Mouse (Mus musculus) neural tube, embryonic 12.5 days (tissue): ENCODE results near the gene Nsf. TPM values are rescaled to one million over a fixed set of nuclear protein-coding genes. Genes with fewer than 3 reads are reported as not detected.

Source experiments
- ATAC-seq: fragments of 200-750 bp; cut with Nextera tagmentation; 2 replicates; pipeline ENCODE4 v1.8.0; 2017; ENCODE audit warnings: low read depth, mild to moderate bottlenecking, moderate TSS enrichment, moderate library complexity; ENCODE audit not compliant: low FRiP score
- H3K27ac ChIP-seq: fragments of 300-500 bp; sonication (generic); 2 replicates; pipeline ENCODE4 v1.5.1; 2016
- H3K27me3 ChIP-seq: fragments of 300-500 bp; sonication (generic); replicated peaks from 2 replicates; pipeline ENCODE4 v1.6.1; 2016; ENCODE audit warnings: mild to moderate bottlenecking
- H3K36me3 ChIP-seq: fragments of 300-500 bp; sonication (generic); 2 replicates; pipeline ENCODE4 v1.6.1; 2016; ENCODE audit warnings: mild to moderate bottlenecking
- H3K4me1 ChIP-seq: fragments of 300-500 bp; sonication (generic); 2 replicates; pipeline ENCODE4 v1.6.1; 2016
- H3K4me2 ChIP-seq: fragments of 300-500 bp; sonication (generic); replicated peaks from 2 replicates; pipeline ENCODE4 v1.6.1; 2016; ENCODE audit warnings: mild to moderate bottlenecking
- H3K4me3 ChIP-seq: fragments of 300-500 bp; sonication (generic); 2 replicates; pipeline ENCODE4 v1.5.1; 2016
- H3K9ac ChIP-seq: fragments of 300-500 bp; sonication (generic); 2 replicates; pipeline ENCODE4 v1.6.1; 2016; ENCODE audit warnings: mild to moderate bottlenecking
- H3K9me3 ChIP-seq: fragments of 300-500 bp; sonication (generic); 2 replicates; pipeline ENCODE4 v1.6.1; 2016; ENCODE audit warnings: mild to moderate bottlenecking
- WGBS: fragments of 180-500 bp; shearing (Covaris S2); methylation state at CpG from one replicate; pipeline ENCODE4 v1.1.7; 2016; 5-methylcytosine and 5-hydroxymethylcytosine counted together
- polyA plus RNA-seq: library from polyadenylated mRNA; unstranded; fragments of >200 nt; fragmentation: Nextera tagmentation; extraction: Ambion mirVana; gene quantifications from 2 replicates; pipeline ENCODE4 v1.2.1, GENCODE M21; 2016

The Nsf gene
- polyA plus RNA-seq, 1 experiment from 2014 or later, result 89.7 TPM

DNA sequence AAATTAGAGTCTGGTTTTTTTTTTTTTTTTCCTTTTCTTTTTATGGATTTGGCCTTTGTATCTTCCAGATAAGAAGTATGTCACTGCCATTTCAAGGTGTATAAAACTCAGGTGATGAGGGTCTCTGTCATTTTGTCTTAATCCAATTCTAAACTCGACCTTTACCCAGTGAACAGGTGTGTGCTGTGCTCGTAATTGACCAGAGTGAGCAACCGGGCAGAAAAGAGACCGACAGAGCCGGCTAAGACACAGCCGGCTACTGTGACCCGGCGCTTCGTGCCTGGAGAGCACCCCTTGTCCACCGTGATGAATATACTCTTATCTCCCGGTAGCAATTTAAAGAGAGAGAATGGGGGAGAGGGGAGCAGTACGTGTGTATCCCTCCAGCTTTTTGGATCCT lies 44.5 kb downstream of the Nsf start:
- Histone ChIP-seq H3K4me1 (no peaks in the 10 kb centered on the region), H3K4me3 (no peak overlapping the region), H3K27ac (no peak overlapping the region), H3K9me3 (no peaks in the 10 kb centered on the region), H3K9ac (no peak overlapping the region), H3K36me3 (peaks cover 19% of the 10 kb centered on the region), H3K27me3 (no peaks in the 10 kb centered on the region), H3K4me2 (no peak overlapping the region)
- no peak for ATAC-seq
- WGBS, result 83% methylated on average over 12 of the region's 12 CpGs

DNA sequence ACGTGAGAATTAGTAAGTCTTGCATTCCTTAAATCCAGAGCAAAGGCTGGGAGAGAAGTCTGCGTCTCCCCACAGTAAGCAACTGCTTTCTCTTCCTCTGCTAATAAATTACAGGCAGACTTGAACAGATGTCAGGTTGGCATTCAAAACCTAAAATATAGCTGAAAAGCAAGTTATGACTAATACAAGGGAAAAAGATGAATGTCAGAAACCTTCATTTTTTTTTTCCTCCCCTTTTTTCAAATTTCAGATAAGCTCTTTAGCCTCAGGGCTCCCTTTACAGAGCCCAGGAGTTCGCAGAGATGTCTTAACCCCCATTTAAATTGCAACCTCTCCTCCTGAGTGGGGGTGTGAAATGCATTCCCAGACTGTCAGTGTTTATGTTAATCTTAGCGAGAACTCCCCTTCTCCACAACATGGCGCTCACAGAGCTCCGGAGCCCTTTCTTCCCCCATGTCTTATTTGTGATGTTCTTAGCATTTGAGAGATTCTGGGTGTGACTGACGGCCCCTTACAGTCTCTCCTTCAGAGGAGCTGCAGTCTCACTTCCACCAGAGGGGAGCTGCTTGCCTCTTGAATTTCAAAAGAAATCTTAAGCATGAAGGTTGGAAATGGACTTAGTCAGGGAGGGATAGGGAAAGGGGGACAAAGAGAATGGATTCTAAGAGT lies 47.7 kb downstream of the Nsf start:
- Histone ChIP-seq H3K4me1 (no peaks in the 10 kb centered on the region), H3K4me2 (no peak overlapping the region), H3K27ac (no peak overlapping the region), H3K9ac (no peak overlapping the region), H3K36me3 (peaks cover 2% of the 10 kb centered on the region; the same call in 1 of the 2 replicates), H3K27me3 (no peaks in the 10 kb centered on the region), H3K9me3 (no peaks in the 10 kb centered on the region), H3K4me3 (no peak overlapping the region)
- ATAC-seq, result no peak
- 39% methylated on average over 7 of the region's 7 CpGs for WGBS

DNA sequence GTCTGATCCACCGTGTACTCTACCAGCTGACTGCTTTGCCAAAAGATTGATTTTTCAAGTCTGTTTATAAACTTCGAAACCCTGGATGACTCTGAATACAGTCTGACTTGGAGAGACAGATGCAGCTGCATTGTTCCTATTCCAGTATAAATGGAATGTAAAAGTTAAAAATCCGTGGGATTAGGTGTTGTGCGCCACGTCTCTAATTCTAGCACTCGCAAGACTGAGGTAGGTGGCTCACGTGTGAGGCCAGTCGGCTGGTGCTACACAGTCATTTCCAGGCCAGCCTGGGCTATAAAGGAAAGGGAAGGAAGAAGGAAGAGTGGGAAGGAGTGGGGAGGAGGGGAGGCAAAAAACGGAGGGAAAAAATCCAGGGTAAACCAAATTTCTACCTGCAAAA lies 48.4 kb downstream of the Nsf start:
- Histone ChIP-seq H3K4me3 (no peak overlapping the region), H3K9ac (no peak overlapping the region), H3K4me2 (no peak overlapping the region), H3K27me3 (no peaks in the 10 kb centered on the region), H3K27ac (no peak overlapping the region), H3K9me3 (no peaks in the 10 kb centered on the region), H3K4me1 (peaks cover 3% of the 10 kb centered on the region; the same call in 1 of the 2 replicates), H3K36me3 (peaks cover 2% of the 10 kb centered on the region; the same call in 1 of the 2 replicates)
- no peak for ATAC-seq
- 80% methylated on average over 9 of the region's 9 CpGs for WGBS

DNA sequence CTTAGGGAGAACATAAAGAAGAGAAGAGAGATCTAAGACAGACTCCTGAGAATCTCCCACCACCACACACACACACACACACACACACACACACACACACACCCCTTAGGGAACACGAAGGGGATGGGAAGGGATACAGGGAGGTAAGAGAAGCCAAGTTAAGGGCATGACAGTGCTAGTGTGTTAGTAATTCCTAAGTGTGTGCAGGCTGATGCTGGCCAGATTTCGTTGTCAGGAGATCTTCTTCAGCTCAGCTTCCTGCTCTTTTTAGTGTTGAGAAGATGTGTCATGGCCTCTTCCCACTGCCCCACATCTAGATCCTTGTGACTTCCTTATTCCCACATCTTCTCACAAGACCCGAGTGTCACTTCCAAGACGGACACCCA lies 52.3 kb downstream of the Nsf start:
- Histone ChIP-seq H3K9me3 (no peaks in the 10 kb centered on the region), H3K4me1 (peaks cover 3% of the 10 kb centered on the region; the same call in 1 of the 2 replicates), H3K36me3 (no peaks in the 10 kb centered on the region), H3K9ac (no peak overlapping the region), H3K27me3 (no peaks in the 10 kb centered on the region), H3K4me3 (no peak overlapping the region), H3K4me2 (no peak overlapping the region), H3K27ac (no peak overlapping the region)
- ATAC-seq, result no peak
- WGBS, result 88% methylated on average over 4 of the region's 4 CpGs

DNA sequence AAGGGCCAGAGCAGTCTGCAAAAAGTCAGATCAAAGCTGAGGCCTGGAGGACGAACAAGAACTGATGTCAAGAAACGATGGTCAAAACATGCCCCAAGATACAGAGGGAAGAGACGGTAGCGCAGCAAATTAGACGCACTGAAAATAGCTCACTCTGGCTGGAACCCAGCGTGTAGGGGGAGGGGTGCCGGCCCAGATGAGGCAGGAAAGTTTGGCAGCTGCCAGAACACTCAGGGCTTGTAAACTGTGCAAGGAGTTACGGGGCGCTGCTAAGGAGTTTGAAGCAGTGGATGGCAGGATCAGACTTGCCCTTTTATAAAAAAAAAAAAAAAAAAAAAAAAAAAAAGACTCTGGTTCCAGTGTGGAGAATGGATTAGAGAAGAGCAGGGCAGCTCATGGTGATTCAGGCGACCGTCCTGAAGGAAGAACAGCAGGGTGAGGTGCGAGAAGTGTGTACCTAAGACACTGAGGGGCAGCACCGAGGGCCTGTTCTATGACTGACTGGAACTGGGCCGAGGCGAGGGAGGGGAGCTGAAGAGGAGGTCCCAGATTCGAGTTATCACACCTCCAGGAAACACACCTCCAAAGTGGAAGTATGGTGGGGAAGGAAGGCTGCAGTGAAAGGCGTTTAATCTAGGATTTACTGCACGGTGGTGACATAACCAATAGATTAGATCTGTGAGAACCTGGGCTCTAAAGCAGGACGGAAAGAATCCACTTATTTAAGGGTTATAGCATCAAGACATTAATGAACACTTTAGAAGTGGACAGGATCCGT lies 52.9 kb downstream of the Nsf start:
- Histone ChIP-seq H3K4me3 (no peak overlapping the region), H3K4me1 (peaks cover 3% of the 10 kb centered on the region; the same call in 1 of the 2 replicates), H3K4me2 (no peak overlapping the region), H3K27me3 (no peaks in the 10 kb centered on the region), H3K36me3 (no peaks in the 10 kb centered on the region), H3K9ac (no peak overlapping the region), H3K9me3 (no peaks in the 10 kb centered on the region), H3K27ac (no peak overlapping the region)
- WGBS, result 60% methylated on average over 20 of the region's 20 CpGs
- no peak for ATAC-seq

DNA sequence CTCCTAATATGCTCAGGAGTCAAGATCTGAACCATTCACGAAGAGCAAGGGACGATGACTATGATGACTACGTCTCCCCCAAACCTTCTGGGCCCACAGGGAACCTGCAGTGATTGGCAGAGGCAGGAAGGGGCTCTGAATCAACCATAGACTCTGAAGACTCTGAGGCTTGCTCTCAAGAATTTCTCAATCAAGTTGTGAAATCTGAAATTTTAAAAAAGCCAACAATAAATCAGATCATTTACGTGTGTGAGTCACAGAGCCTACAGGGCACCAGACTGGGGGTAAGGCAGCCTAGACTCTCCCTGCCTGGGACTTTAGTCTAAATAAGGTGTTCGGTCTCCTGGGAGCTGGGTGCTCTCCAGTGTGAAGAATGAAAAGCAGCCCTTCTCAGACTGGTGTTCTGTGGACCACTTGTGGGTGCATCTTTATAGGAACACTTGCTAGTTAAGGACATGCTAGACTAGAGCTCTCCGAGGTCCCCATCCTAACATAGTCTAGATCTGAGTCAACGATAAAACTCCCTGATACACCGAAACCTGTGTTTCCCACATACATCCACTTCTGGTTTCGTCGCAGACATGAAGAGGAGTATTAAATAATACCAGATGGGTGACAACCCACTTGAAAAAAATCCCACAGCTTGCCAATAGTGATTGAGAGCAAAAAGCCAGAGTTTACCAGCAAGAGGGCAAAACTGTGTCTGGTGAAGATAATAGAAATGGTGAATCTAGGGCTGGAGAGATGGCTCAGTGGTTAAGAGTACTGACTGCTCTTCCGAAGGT lies 56.7 kb downstream of the Nsf start:
- H3K4me1 ChIP-seq, result peaks cover 3% of the 10 kb centered on the region; the same call in 1 of the 2 replicates

DNA sequence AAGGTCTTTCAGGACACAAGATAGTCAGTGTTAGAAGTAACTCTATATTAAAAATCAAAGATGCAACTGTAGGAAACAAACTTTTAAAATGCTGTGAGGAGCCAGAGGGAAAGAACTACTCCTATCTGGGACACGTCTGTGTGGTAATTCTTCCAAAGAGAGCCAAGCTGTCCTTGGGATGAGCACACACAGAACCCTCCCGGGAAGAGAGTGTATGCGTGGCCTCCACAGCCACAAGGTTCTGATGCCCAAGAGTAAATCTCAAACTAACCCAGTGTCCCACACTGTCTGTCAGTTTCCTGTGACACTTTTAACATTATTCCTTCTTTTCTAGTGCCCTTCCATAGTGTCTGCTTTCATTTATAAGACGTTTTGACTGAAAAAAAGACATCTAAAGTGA lies 57.8 kb downstream of the Nsf start:
- H3K27me3 ChIP-seq, result no peaks in the 10 kb centered on the region
- no peak overlapping the region for H3K9ac ChIP-seq
- H3K27ac ChIP-seq, result no peak overlapping the region
- H3K4me1 ChIP-seq, result peaks cover 3% of the 10 kb centered on the region; the same call in 1 of the 2 replicates
- no peaks in the 10 kb centered on the region for H3K9me3 ChIP-seq
- peaks cover 12% of the 10 kb centered on the region; the same call in 1 of the 2 replicates for H3K36me3 ChIP-seq
- no peak overlapping the region for H3K4me2 ChIP-seq
- WGBS, result 87% methylated on average over 4 of the region's 4 CpGs
- H3K4me3 ChIP-seq, result no peak overlapping the region
- ATAC-seq, result no peak

More for the DNA sequence above, 56.7 kb downstream of the Nsf start:
- Histone ChIP-seq H3K27me3 (no peaks in the 10 kb centered on the region), H3K27ac (no peak overlapping the region), H3K4me2 (no peak overlapping the region), H3K4me3 (no peak overlapping the region), H3K9me3 (no peaks in the 10 kb centered on the region), H3K9ac (no peak overlapping the region), H3K36me3 (peaks cover 12% of the 10 kb centered on the region; the same call in 1 of the 2 replicates)
- 95% methylated on average over 11 of the region's 11 CpGs for WGBS
- no peak for ATAC-seq

DNA sequence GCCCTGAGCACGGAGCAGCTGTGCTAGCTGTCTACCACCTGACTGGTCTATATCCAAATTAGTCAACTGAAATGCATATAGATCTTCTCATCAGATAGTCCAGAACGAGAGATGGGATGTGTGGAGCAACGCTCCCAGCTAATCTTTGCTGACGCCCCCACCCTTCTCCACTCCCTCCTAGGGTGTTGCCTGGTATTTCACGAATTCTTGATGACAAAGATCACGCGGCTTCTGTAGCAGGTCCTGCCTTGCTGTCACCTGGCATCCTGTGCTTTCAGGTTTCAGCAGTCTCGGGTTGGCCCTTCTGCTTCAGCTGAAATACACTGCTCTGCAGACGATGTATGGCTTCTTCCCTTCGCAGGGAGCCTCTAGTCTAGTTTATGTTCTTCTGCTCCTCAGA lies 61.0 kb downstream of the Nsf start:
- Histone ChIP-seq H3K27me3 (no peaks in the 10 kb centered on the region), H3K36me3 (peaks cover 12% of the 10 kb centered on the region; the same call in 1 of the 2 replicates), H3K9ac (no peak overlapping the region), H3K4me1 (peaks cover 3% of the 10 kb centered on the region; the same call in 1 of the 2 replicates), H3K27ac (no peak overlapping the region), H3K4me3 (no peak overlapping the region), H3K9me3 (no peaks in the 10 kb centered on the region), H3K4me2 (no peak overlapping the region)
- 90% methylated on average over 10 of the region's 10 CpGs for WGBS
- no peak for ATAC-seq

DNA sequence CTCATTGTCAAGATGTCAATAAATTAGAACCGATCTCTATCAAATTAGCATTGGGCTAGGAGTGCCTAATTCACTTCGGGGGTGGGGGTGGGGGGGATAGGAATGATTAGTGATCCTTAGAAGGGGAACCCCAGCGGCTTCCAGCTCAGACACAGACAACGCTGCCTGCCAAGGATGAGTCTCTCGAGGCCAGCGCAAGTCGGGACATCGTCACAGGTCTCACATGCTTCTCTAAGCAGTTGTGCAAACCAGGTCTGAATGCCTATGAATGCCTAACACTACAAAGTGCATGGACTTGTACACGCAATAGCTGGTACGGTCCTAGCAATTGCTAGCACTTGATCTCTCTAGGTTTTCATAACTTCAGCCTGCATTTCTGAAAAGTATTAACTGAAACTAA lies 62.1 kb downstream of the Nsf start:
- Histone ChIP-seq H3K36me3 (peaks cover 12% of the 10 kb centered on the region; the same call in 1 of the 2 replicates), H3K4me3 (no peak overlapping the region), H3K27ac (no peak overlapping the region), H3K4me2 (no peak overlapping the region), H3K4me1 (peaks cover 3% of the 10 kb centered on the region; the same call in 1 of the 2 replicates), H3K27me3 (no peaks in the 10 kb centered on the region), H3K9me3 (no peaks in the 10 kb centered on the region), H3K9ac (no peak overlapping the region)
- 69% methylated on average over 10 of the region's 10 CpGs for WGBS
- no peak for ATAC-seq

DNA sequence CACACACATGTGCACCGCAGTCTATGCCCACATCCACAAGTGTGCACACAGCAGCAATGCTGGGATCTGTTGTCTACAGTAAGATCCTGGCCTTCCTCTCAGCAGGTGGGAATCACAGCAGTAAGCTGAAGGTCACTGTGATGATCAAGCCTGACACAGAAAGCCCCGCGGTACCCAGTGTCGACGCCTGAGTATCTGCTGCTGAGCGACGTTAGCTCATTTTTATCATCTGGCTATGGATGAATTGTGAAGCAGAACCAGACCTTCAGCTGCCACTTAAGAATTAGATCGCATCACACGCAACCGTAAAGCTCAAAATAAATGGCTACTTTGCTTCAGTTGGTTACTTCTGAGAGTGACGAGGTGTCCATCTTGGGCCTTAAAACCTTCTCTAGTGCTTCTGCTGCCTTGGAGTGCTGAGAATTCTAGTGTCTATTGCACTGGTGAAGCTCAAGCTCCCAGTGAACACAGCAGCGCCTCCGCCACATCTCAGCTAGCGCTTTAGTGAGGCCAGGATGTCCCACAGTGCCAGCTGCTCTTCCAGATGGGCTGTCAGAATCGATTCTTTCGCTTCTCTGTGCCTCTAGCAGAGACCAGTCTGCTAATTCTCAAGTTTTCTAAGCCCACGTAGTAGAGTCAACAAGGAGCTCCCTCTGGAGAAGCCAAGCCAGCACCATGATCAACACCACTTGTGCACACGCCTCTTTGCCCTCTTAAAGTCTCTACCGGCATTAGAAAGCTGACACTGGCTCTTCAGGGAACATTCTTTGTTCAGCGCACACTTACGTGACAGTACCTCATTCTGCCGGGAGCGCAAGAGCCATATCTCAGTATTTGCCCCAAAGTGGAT lies 63.3 kb downstream of the Nsf start:
- Histone ChIP-seq H3K4me1 (peaks cover 3% of the 10 kb centered on the region; the same call in 1 of the 2 replicates), H3K4me2 (no peak overlapping the region), H3K9me3 (no peaks in the 10 kb centered on the region), H3K4me3 (no peak overlapping the region), H3K27ac (no peak overlapping the region), H3K9ac (no peak overlapping the region), H3K36me3 (peaks cover 12% of the 10 kb centered on the region; the same call in 1 of the 2 replicates), H3K27me3 (no peaks in the 10 kb centered on the region)
- WGBS, result 86% methylated on average over 23 of the region's 23 CpGs
- no peak for ATAC-seq

DNA sequence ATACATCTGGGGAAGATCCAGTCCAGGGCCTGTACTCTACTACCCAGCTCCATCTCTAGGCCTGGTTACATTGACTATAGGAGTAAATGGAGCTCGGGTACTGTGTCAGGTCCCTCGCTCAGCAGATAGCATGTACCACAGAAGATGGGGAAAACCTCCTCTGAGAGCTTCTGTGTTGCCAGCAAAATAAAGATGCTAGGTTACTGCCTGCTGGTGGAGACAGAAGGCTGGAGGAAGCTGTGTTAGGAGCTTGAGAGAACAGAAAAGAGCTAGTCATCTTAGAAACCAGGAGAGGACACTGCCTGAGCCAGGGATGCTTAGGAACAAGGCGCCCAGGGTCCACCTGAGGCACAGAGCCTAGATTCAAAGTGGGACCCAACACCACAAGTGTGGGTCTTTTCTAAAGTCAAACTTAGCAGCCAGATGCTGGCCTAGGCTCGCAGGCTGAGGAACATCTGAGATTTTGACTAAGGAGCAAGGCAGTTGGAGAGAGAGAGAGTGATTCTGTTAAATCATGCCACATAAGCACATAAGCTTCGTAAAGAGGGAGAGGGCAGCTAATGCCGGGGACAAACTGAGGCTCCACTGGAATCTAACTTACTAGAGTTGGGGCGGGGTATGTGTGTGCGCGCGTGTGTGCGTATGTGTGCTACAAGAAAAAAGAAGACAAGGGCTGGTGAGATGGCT lies 66.0 kb downstream of the Nsf start:
- no peak overlapping the region for H3K9ac ChIP-seq
- H3K4me3 ChIP-seq, result no peak overlapping the region
- H3K36me3 ChIP-seq, result peaks cover 10% of the 10 kb centered on the region
- WGBS, result 94% methylated on average over 11 of the region's 11 CpGs
- H3K27ac ChIP-seq, result no peak overlapping the region
- no peaks in the 10 kb centered on the region for H3K9me3 ChIP-seq
- H3K4me2 ChIP-seq, result no peak overlapping the region
- no peak for ATAC-seq
- H3K27me3 ChIP-seq, result no peaks in the 10 kb centered on the region
- H3K4me1 ChIP-seq, result peaks cover 15% of the 10 kb centered on the region; the same call in 1 of the 2 replicates
